Mouse (Mus musculus) myocyte (in vitro differentiated cells): ENCODE data around the gene 9130213A22Rik. TPM values are rescaled to one million over a fixed set of nuclear protein-coding genes. Genes with fewer than 3 reads are reported as not detected.

Source experiments
- H3K27me3 ChIP-seq: one replicate; pipeline ENCODE4 v1.6.1; 2011; ENCODE audit not compliant: control insufficient read depth, insufficient read depth, insufficient read length
- H3K36me3 ChIP-seq: one replicate; pipeline ENCODE4 v1.6.1; 2011; ENCODE audit not compliant: control insufficient read depth, insufficient read depth
- H3K4me2 ChIP-seq: one replicate; pipeline ENCODE4 v1.6.1; 2011; ENCODE audit warnings: low read depth, control low read depth
- H3K4me3 ChIP-seq: one replicate; pipeline ENCODE4 v1.5.1; 2011; ENCODE audit warnings: mild to moderate bottlenecking, control low read depth, moderate library complexity
- H3K79me2 ChIP-seq: one replicate; pipeline ENCODE4 v1.6.1; 2011; ENCODE audit not compliant: control insufficient read depth, insufficient read depth
- H3ac ChIP-seq: one replicate; pipeline ENCODE4 v1.6.1; 2011; ENCODE audit not compliant: control insufficient read depth, insufficient read length
- CEBPB ChIP-seq: IDR thresholded peaks from 2 replicates; pipeline ENCODE4 v1.6.1; 2011; ENCODE audit warnings: mild to moderate bottlenecking, moderate library complexity; ENCODE audit not compliant: poor library complexity, insufficient read depth, severe bottlenecking
- MAX ChIP-seq: IDR thresholded peaks from one replicate; pipeline ENCODE4 v1.6.1; 2011; ENCODE audit warnings: low read depth, mild to moderate bottlenecking, control low read depth
- POLR2A ChIP-seq: IDR thresholded peaks from one replicate; pipeline ENCODE4 v1.6.1; 2011; ENCODE audit warnings: low read depth, mild to moderate bottlenecking, control low read depth, moderate library complexity; ENCODE audit not compliant: insufficient read length
- POLR2AphosphoS2 ChIP-seq: IDR thresholded peaks from one replicate; pipeline ENCODE4 v1.6.1; 2011; ENCODE audit warnings: low read depth, control low read depth; ENCODE audit not compliant: insufficient read length
- SRF ChIP-seq: IDR thresholded peaks from one replicate; pipeline ENCODE4 v1.6.1; 2011; ENCODE audit warnings: low read depth; ENCODE audit not compliant: control insufficient read depth, insufficient read length
- polyA plus RNA-seq: library from polyadenylated mRNA; unstranded; fragments of >200 nt; fragmentation: generic; extraction: Trizol; gene quantifications from one replicate; pipeline ENCODE4 v1.2.1, GENCODE M21; 2012; ENCODE audit warnings: missing spikeins

Gene 9130213A22Rik
- polyA plus RNA-seq, 1 experiment, result 0.78 TPM

- H3K4me2 ChIP-seq, result peak within 1 kb of the TSS; percentile 84
- H3ac ChIP-seq, result peak within 1 kb of the TSS; percentile 27
- no peaks in the 10 kb centered on the region for H3K27me3 ChIP-seq
- peak within 1 kb of the TSS; percentile 40 for H3K4me3 ChIP-seq
- no peaks in the 10 kb centered on the region for H3K79me2 ChIP-seq
- TF ChIP-seq CEBPB, result no peak
- peak; percentile 30 for TF ChIP-seq MAX
- TF ChIP-seq POLR2AphosphoS2, result peak; percentile 99
- peak; percentile 95 for TF ChIP-seq POLR2A
- H3K36me3 ChIP-seq, result no peaks in the 10 kb centered on the region
Observed at GRCm38 (mm10) chr11:69070590-69071222, 51.7 kb downstream of the 9130213A22Rik start, which contains the start of gene Tmem107. TSS of gene Tmem107 (plus strand) at chr11:69070806.

DNA sequence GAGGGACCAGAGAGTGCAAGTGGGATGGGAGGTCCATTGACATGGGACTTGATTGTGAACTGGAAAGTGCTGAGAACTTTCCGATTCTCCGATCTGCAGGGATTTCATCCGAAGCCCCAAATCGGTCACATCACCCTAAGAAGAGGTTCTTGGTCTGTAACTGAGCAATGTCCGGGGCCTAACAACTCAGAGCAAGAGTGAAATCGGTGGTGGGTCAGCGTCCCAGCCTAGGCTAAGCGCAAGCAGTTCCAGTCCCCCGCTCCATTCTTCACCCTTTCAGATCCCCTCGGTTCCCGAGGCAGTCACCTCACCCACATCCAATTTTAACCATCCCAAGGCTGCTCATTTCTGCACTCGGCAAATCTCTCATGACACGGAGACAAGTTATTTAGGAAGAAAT lies 52.3 kb downstream of the 9130213A22Rik start:
- Histone ChIP-seq H3K4me2 (peak overlapping the region; percentile 84), H3ac (peak overlapping the region; percentile 27), H3K4me3 (peak overlapping the region; percentile 40), H3K79me2 (no peaks in the 10 kb centered on the region), H3K36me3 (no peaks in the 10 kb centered on the region), H3K27me3 (no peaks in the 10 kb centered on the region)
- no peak for TF ChIP-seq SRF
- TF ChIP-seq CEBPB, result no peak

Other genes with a start within 250 kb of the 9130213A22Rik start
- not detected for gene Rnf222, start 234.0 kb downstream of the 9130213A22Rik start, polyA plus RNA-seq
- gene Rpl26, start 221.0 kb downstream of the 9130213A22Rik start, polyA plus RNA-seq, result 695 TPM
- gene Odf4, start 195.5 kb downstream of the 9130213A22Rik start, polyA plus RNA-seq, result not detected
- gene Arhgef15, start 165.1 kb downstream of the 9130213A22Rik start, polyA plus RNA-seq, result 0.49 TPM
- gene Slc25a35, start 154.5 kb downstream of the 9130213A22Rik start, polyA plus RNA-seq, result 2.3 TPM
- gene Rangrf, start 147.4 kb downstream of the 9130213A22Rik start, polyA plus RNA-seq, result 56.4 TPM
- gene Pfas, start 114.1 kb downstream of the 9130213A22Rik start, polyA plus RNA-seq, result 9.1 TPM
- gene Ctc1, start 106.7 kb downstream of the 9130213A22Rik start, polyA plus RNA-seq, result 29.1 TPM
- 28.2 TPM for gene Aurkb, start 76.9 kb downstream of the 9130213A22Rik start, polyA plus RNA-seq
- 27.2 TPM for gene Borcs6, start 62.9 kb downstream of the 9130213A22Rik start, polyA plus RNA-seq
- gene Tmem107, start 51.8 kb downstream of the 9130213A22Rik start, polyA plus RNA-seq, result 29.5 TPM
- gene Vamp2, start 34.1 kb downstream of the 9130213A22Rik start, polyA plus RNA-seq, result 51.8 TPM
- gene Per1, start 27.4 kb downstream of the 9130213A22Rik start, polyA plus RNA-seq, result 8.9 TPM
- 0.28 TPM for gene Hes7, start 2.2 kb downstream of the 9130213A22Rik start, polyA plus RNA-seq
- gene Aloxe3, start 3.3 kb upstream of the 9130213A22Rik start, polyA plus RNA-seq, result 0.01 TPM
- gene Alox12b, start 34.4 kb upstream of the 9130213A22Rik start, polyA plus RNA-seq, result not detected
- not detected for gene Alox8, start 75.3 kb upstream of the 9130213A22Rik start, polyA plus RNA-seq
- gene Gucy2e, start 114.4 kb upstream of the 9130213A22Rik start, polyA plus RNA-seq, result not detected
- gene Cntrob, start 201.2 kb upstream of the 9130213A22Rik start, polyA plus RNA-seq, result 10.3 TPM
- 116 TPM for gene Trappc1, start 201.4 kb upstream of the 9130213A22Rik start, polyA plus RNA-seq
- 2.0 TPM for gene Kcnab3, start 203.7 kb upstream of the 9130213A22Rik start, polyA plus RNA-seq
- gene Rnf227, start 217.9 kb upstream of the 9130213A22Rik start, polyA plus RNA-seq, result 2.5 TPM
- 148 TPM for gene Chd3, start 246.8 kb upstream of the 9130213A22Rik start, polyA plus RNA-seq